Comparison of ENCODE assay signal across 11 mouse cellular contexts in genomic region chr1:43528275-43528674, GRCm38 (mm10).
A peak's percentile ranks its signal among the peaks of the same experiment; 100 is the strongest.
DNase-seq lines count a peak whose midpoint lies in the region.
"Had no signal": no experiment of that assay in that cellular context is flagged by ENCODE, and none has a peak within 500 bp of the region (broad histone marks: within the 10 kb centered on the region; RNA-seq: fewer than 3 reads in every experiment).

No protein-coding gene starts in this region.

- DNase-seq in cerebellum, adult 11-12 months, result peak; percentile 29
- no peak for DNase-seq in cerebellum, adult 9-10 months
- peak; percentile 39 to 60 for DNase-seq in cerebellum, postnatal 25 days
- no peak for DNase-seq in cerebellum, adult 9-11 months
- peak; percentile 22 for DNase-seq in left cerebral cortex, postnatal 4 days
- no peak for DNase-seq in left cerebral cortex, adult 11 months (ENCODE audit: low spot score)
- DNase-seq: adrenal gland, adult 8-10 months; adrenal gland, postnatal 14 days; adrenal gland, postnatal 36 days; B cell, adult 2 months; forebrain, postnatal 0 days had no signal

- intact Hi-C loops in left cerebral cortex, postnatal 4 days (cut with DNase I), result no loop called here

Comparison
In these comparisons a context has a peak if more than half of its experiments do, and no peak if none do; other contexts are left out.
1. DNase-seq: peak in cerebellum, adult 11-12 months (single experiment), cerebellum, postnatal 25 days (2 of 2) and left cerebral cortex, postnatal 4 days (single experiment); none in cerebellum, adult 9-10 months (single experiment), cerebellum, adult 9-11 months (single experiment) and left cerebral cortex, adult 11 months (single experiment).